Mouse (Mus musculus) activated CD4-positive, CD25-positive, alpha-beta regulatory T cell, adult 9 weeks (primary cell): ENCODE data around the gene Exoc6b. TPM values are rescaled to one million over a fixed set of nuclear protein-coding genes. Genes with fewer than 3 reads are reported as not detected.

ENCODE experiments used
- polyA plus RNA-seq: library from polyadenylated mRNA; unstranded; fragments of 100-300 nt; shearing (Covaris generic); gene quantifications from one replicate; pipeline ENCODE4 v1.2.1, GENCODE M21; 2017

Gene Exoc6b
- 43.2 TPM for polyA plus RNA-seq

GRCm38 (mm10) chr6:85069023-85069985, at the start of gene Exoc6b:
Gene Exoc6b (minus strand): TSS chr6:85069513.

GRCm38 (mm10) chr6:84593693-84594092, 475.6 kb downstream of the Exoc6b start, which contains the start of gene Cyp26b1:
Gene Cyp26b1 (minus strand): TSS chr6:84593908.

Other genes starting within 250 kb of the Exoc6b start
- 55.0 TPM for gene Spr, start 68.3 kb upstream of the Exoc6b start, polyA plus RNA-seq
- not detected for gene Emx1, start 117.9 kb upstream of the Exoc6b start, polyA plus RNA-seq